Mouse (Mus musculus) MEL (cell line): ENCODE results near the gene Rnf213. TPM values are rescaled to one million over a fixed set of nuclear protein-coding genes. Genes with fewer than 3 reads are reported as not detected.

Experiments used
- DNase-seq: peaks from one replicate; pipeline ENCODE4 v3.0.0; 2011; ENCODE audit warnings: low read depth, low spot score
- H3K27ac ChIP-seq: 2 replicates; pipeline ENCODE4 v1.5.1; 2012; ENCODE audit warnings: low read depth, mild to moderate bottlenecking, control low read depth, low read length, moderate library complexity; ENCODE audit not compliant: control insufficient read depth
- H3K27me3 ChIP-seq, 2 experiments: fragments of 150-350 bp in 1 of 2; sonication (generic) in 1 of 2; 2 replicates each; pipeline ENCODE4 v1.6.1; 2012; ENCODE audit warnings: low read length in 2 of 2, mild to moderate bottlenecking in 2 of 2, improper control_type of control experiment in 1 of 2, moderate library complexity in 1 of 2; ENCODE audit not compliant: insufficient read depth in 2 of 2, control insufficient read depth in 1 of 2
- H3K36me3 ChIP-seq, 2 experiments: 2 replicates each; pipeline ENCODE4 v1.6.1; 2012 to 2014; ENCODE audit warnings: low read length in 2 of 2, improper control_type of control experiment in 1 of 2, inconsistent platforms in 1 of 2, mild to moderate bottlenecking in 1 of 2; ENCODE audit not compliant: insufficient read depth in 2 of 2, control insufficient read depth in 1 of 2
- H3K4me1 ChIP-seq, 2 experiments: fragments of 150-350 bp in 1 of 2; sonication (generic) in 1 of 2; 2 replicates each; pipeline ENCODE4 v1.6.1; 2012; ENCODE audit warnings: low read length in 2 of 2, improper control_type of control experiment in 1 of 2, mild to moderate bottlenecking in 1 of 2; ENCODE audit not compliant: insufficient read depth in 2 of 2, control insufficient read depth in 1 of 2
- H3K4me3 ChIP-seq, 2 experiments: fragments of 150-350 bp in 1 of 2; sonication (generic) in 1 of 2; 2 replicates each; pipeline ENCODE4 v1.5.1; 2012; ENCODE audit warnings: low read depth in 2 of 2, low read length in 2 of 2, mild to moderate bottlenecking in 2 of 2, moderate library complexity in 2 of 2, control low read depth in 1 of 2, improper control_type of control experiment in 1 of 2; ENCODE audit not compliant: control insufficient read depth in 1 of 2, insufficient read depth in 1 of 2
- H3K79me2 ChIP-seq: 2 replicates; pipeline ENCODE4 v1.6.1; 2012; ENCODE audit warnings: mild to moderate bottlenecking, low read length, moderate library complexity; ENCODE audit not compliant: control insufficient read depth, poor library complexity, insufficient read depth
- H3K9ac ChIP-seq: 2 replicates; pipeline ENCODE4 v1.6.1; 2012; ENCODE audit warnings: low read depth, mild to moderate bottlenecking, control low read depth, low read length, moderate library complexity; ENCODE audit not compliant: control insufficient read depth, poor library complexity, severe bottlenecking
- H3K9me3 ChIP-seq: fragments of 150-350 bp; sonication (generic); replicated peaks from 2 replicates; pipeline ENCODE4 v1.6.1; 2012; ENCODE audit warnings: mild to moderate bottlenecking, low read length, improper control_type of control experiment, moderate library complexity; ENCODE audit not compliant: insufficient read depth
- BHLHE40 ChIP-seq: IDR thresholded peaks from 2 replicates; pipeline ENCODE4 v1.6.1; 2012; ENCODE audit warnings: low read depth, mild to moderate bottlenecking, inconsistent platforms, low read length, improper control_type of control experiment, borderline replicate concordance
- CHD1 ChIP-seq: IDR thresholded peaks from 2 replicates; pipeline ENCODE4 v1.6.1; 2012; ENCODE audit warnings: low read depth, mild to moderate bottlenecking, inconsistent platforms, low read length, improper control_type of control experiment
- CTCF ChIP-seq, 3 experiments: IDR thresholded peaks in 2 of 3; conservative IDR thresholded peaks in 1 of 3; 2 replicates each; pipeline ENCODE4 v1.5.1; 2011 to 2012; ENCODE audit warnings: low read length in 3 of 3, low read depth in 2 of 3, mild to moderate bottlenecking in 2 of 3, improper control_type of control experiment in 1 of 3, inconsistent platforms in 1 of 3, mixed read lengths in 1 of 3, moderate library complexity in 1 of 3; ENCODE audit not compliant: control insufficient read depth in 1 of 3, insufficient read depth in 1 of 3, poor library complexity in 1 of 3, severe bottlenecking in 1 of 3
- ELF1 ChIP-seq: IDR thresholded peaks from 2 replicates; pipeline ENCODE4 v1.6.1; 2014; ENCODE audit warnings: low read depth, mild to moderate bottlenecking, inconsistent platforms, low read length, improper control_type of control experiment, moderate library complexity
- ETS1 ChIP-seq: IDR thresholded peaks from 2 replicates; pipeline ENCODE4 v1.6.1; 2012; ENCODE audit warnings: low read depth, mild to moderate bottlenecking, inconsistent platforms, low read length, improper control_type of control experiment, moderate library complexity
- GABPA ChIP-seq: IDR thresholded peaks from 2 replicates; pipeline ENCODE4 v1.6.1; 2012; ENCODE audit warnings: low read depth, mild to moderate bottlenecking, inconsistent platforms, low read length, improper control_type of control experiment, moderate library complexity
- GATA1 ChIP-seq: IDR thresholded peaks from 2 replicates; pipeline ENCODE4 v1.6.1; 2011; ENCODE audit warnings: low read depth, low read length, improper control_type of control experiment
- JUND ChIP-seq: IDR thresholded peaks from 2 replicates; pipeline ENCODE4 v1.6.1; 2011; ENCODE audit warnings: low read depth, mild to moderate bottlenecking, improper control_type of control experiment, low read length
- MAX ChIP-seq: IDR thresholded peaks from 2 replicates; pipeline ENCODE4 v1.6.1; 2011; ENCODE audit warnings: low read length, improper control_type of control experiment
- MEF2A ChIP-seq: IDR thresholded peaks from 2 replicates; pipeline ENCODE4 v1.6.1; 2014; ENCODE audit warnings: low read depth, mild to moderate bottlenecking, inconsistent platforms, low read length, improper control_type of control experiment; ENCODE audit not compliant: poor library complexity, insufficient replicate concordance, severe bottlenecking; ENCODE audit errors: extremely low read depth
- MXI1 ChIP-seq: IDR thresholded peaks from 2 replicates; pipeline ENCODE4 v1.6.1; 2011; ENCODE audit warnings: mild to moderate bottlenecking, low read depth, low read length, improper control_type of control experiment
- MYB ChIP-seq: IDR thresholded peaks from 2 replicates; pipeline ENCODE4 v1.6.1; 2011; ENCODE audit warnings: mild to moderate bottlenecking, low read depth, low read length, improper control_type of control experiment
- MYC ChIP-seq: IDR thresholded peaks from 2 replicates; pipeline ENCODE4 v1.6.1; 2011; ENCODE audit warnings: low read depth, mild to moderate bottlenecking, low read length, improper control_type of control experiment, moderate library complexity
- POLR2AphosphoS5 ChIP-seq: IDR thresholded peaks from 2 replicates; pipeline ENCODE4 v1.6.1; 2012; ENCODE audit warnings: low read depth, borderline replicate concordance, mild to moderate bottlenecking, inconsistent platforms, low read length, moderate library complexity, mixed read lengths
- SIN3A ChIP-seq: IDR thresholded peaks from 2 replicates; pipeline ENCODE4 v1.6.1; 2012; ENCODE audit warnings: low read length, improper control_type of control experiment, inconsistent platforms
- SMC3 ChIP-seq: IDR thresholded peaks from 2 replicates; pipeline ENCODE4 v1.6.1; 2011; ENCODE audit warnings: low read depth, low read length, improper control_type of control experiment
- UBTF ChIP-seq: IDR thresholded peaks from 2 replicates; pipeline ENCODE4 v1.6.1; 2012; ENCODE audit warnings: low read depth, mild to moderate bottlenecking, inconsistent platforms, low read length, improper control_type of control experiment, moderate library complexity, borderline replicate concordance; ENCODE audit not compliant: insufficient read depth
- USF1 ChIP-seq: IDR thresholded peaks from 2 replicates; pipeline ENCODE4 v1.6.1; 2014; ENCODE audit warnings: low read depth, mild to moderate bottlenecking, inconsistent platforms, low read length, improper control_type of control experiment, moderate library complexity
- ZC3H11A ChIP-seq: IDR thresholded peaks from 2 replicates; pipeline ENCODE4 v1.6.1; 2012; ENCODE audit warnings: low read depth, mild to moderate bottlenecking, inconsistent platforms, low read length, improper control_type of control experiment
- ZMIZ1 ChIP-seq: IDR thresholded peaks from 2 replicates; pipeline ENCODE4 v1.6.1; 2012; ENCODE audit warnings: low read depth, mild to moderate bottlenecking, inconsistent platforms, low read length, improper control_type of control experiment, moderate library complexity
- polyA plus RNA-seq, 2 experiments: library from polyadenylated mRNA; stranded (reverse) in 1 of 2; unstranded in 1 of 2; fragments of >175 nt in 1 of 2; fragments of >200 nt in 1 of 2; gene quantifications; 2 replicates each; pipeline versions ENCODE4 v1.2.1 to v1.2.4; 2012; ENCODE audit warnings: low replicate concordance in 2 of 2, low read depth in 1 of 2; ENCODE audit not compliant: insufficient read length in 2 of 2, insufficient read depth in 1 of 2, missing spikeins in 1 of 2
- total RNA-seq: library from RNA; depleted of rRNA; stranded (reverse); fragments of 300-350 nt; gene quantifications from 2 replicates; pipeline ENCODE4 v1.2.3, GENCODE M21; 2012

Rnf213 gene
- total and polyA plus RNA-seq, 3 experiments: 10.7 to 11.6 TPM; not detected in 1

DNA sequence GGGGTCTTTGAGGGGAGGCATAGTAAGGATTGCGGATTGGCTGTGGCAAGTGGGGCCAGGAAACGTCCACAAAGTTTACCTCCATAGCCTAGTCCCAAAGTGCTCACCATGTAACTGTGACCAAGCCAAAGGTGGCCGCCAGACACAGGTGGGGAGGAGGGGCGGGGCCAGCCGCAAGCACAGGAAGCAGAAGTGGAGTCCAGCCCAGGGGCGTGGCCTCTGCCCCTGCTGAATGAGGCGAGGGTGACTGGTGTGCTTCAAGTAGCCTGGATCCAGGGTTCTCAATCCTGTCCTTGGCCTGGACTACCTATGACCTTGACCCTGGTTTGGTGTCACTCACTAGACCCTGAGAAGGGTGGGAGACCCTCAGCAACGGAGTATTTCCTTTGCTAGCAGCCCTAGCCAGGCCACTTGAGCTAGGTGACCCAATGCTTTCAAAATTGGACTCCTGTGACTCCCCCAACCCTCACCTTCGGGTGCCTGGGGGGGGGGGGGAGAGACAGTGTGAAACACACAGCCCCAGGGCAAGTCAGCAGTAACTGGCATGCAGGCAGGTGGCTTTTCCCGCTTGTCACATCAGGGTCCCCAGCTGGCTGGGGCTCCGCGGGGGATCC, 792 bp upstream of the Rnf213 start (continued):
- TF ChIP-seq MEF2A: no peak
- TF ChIP-seq ETS1: peak; percentile 21; the same call in 1 of the 2 replicates
- TF ChIP-seq POLR2AphosphoS5: no peak
- TF ChIP-seq UBTF: no peak
- no peak for TF ChIP-seq SMC3
- TF ChIP-seq MXI1: peak; percentile 50
- peak; percentile 67 for TF ChIP-seq SIN3A
- no peak; the same call in none of the 2 replicates for TF ChIP-seq MAX
- TF ChIP-seq GATA1: no peak; the same call in 1 of the 2 replicates
- no peak for TF ChIP-seq BHLHE40
- no peak for TF ChIP-seq ZC3H11A
- no peak for TF ChIP-seq GABPA
- peak; percentile 39; the same call in 1 of the 2 replicates for TF ChIP-seq ZMIZ1
- TF ChIP-seq MYC: no peak
- TF ChIP-seq CTCF (IDR thresholded peaks at IDR 0.05 in 2 of 3, conservative IDR thresholded peaks at IDR 0.05 in 1 of 3; ENCODE audit: control insufficient read depth in 1 of 3, insufficient read depth in 1 of 3, low read depth in 2 of 3, low read length in 3 of 3, poor library complexity in 1 of 3, severe bottlenecking in 1 of 3): no peak
- TF ChIP-seq JUND: no peak
- no peak for TF ChIP-seq MYB

- peaks cover 0 to 5% of the 10 kb centered on the region in 2 experiments; a peak in 1 of 4 replicates for H3K36me3 ChIP-seq
- DNase-seq: no peak
- peaks cover 6 to 25% of the 10 kb centered on the region in 2 experiments for H3K4me1 ChIP-seq
- H3K9me3 ChIP-seq: no peaks in the 10 kb centered on the region
- H3K27ac ChIP-seq: no peak overlapping the region; the same call in 1 of the 2 replicates
- peak overlapping the region; percentile 75 to 80 for H3K4me3 ChIP-seq
- 0 out of 2 replicates have a peak, but pooled peaks have one; percentile 9 for TF ChIP-seq ELF1
- no peak for TF ChIP-seq CHD1
- TF ChIP-seq USF1: peak; percentile 3; the same call in 1 of the 2 replicates
- peaks cover 5 to 6% of the 10 kb centered on the region in 2 experiments for H3K27me3 ChIP-seq
- no peaks in the 10 kb centered on the region; the same call in 1 of the 2 replicates for H3K79me2 ChIP-seq
- H3K9ac ChIP-seq: peak overlapping the region; percentile 67
These were observed 544 bp downstream of the Rnf213 start for GRCm38 (mm10) chr11:119393483-119393804.
